Mouse (Mus musculus) liver, adult 2 months (tissue): ENCODE measurements around the gene Brms1l.

ENCODE experiments used
- CTCF ChIP-seq: fragments of 200-500 bp; IDR thresholded peaks from 2 replicates; pipeline ENCODE4 v1.5.1; 2011; ENCODE audit warnings: low read depth, low read length, control low read depth
- POLR2A ChIP-seq: fragments of 200-500 bp; IDR thresholded peaks from 2 replicates; pipeline ENCODE4 v1.6.1; 2011; ENCODE audit warnings: low read length, control low read depth; ENCODE audit not compliant: insufficient read depth; ENCODE audit errors: extremely low read depth

DNA sequence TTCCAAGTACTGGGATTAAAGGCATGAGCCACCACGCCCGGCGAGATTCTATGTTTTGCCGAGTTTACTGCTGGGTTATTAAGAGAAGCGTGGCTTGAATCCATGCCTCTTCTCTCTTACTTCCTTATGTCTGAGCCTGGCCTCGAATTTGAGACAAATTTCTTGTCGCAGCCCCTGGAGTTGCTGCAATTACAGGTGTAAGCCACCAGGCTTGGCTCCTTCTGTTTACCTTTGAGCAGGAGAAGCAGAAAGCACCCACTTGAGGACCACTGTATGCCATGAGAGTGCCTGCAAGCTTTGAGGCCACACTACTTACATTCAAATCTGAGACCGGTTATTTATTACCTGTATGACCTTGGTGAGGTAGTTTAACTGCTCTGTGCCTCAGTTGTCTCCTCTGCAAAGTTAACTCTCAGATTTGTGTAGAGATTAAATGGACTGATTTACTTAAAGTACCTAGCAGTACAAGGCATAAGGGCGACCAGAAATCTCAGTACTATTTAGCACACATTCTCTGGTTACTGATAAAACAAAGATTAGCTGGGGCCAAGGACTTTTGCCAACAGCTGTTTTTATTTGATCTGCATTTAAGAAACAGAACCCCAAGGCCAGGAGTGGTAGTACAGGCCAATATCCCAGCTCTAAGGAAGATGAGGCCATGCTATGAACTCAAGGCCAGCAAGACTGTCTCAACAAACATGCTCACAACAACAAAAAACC, 2.1 kb upstream of the Brms1l start:
- TF ChIP-seq CTCF (no peak), POLR2A (no peak)
